Mouse (Mus musculus) kidney, adult 8-10 months (tissue): ENCODE data around the gene Nexn.

Experiments used
- DNase-seq, 2 experiments: peaks; one replicate each; pipeline ENCODE4 v3.0.0; 2022

The Nexn gene

DNA sequence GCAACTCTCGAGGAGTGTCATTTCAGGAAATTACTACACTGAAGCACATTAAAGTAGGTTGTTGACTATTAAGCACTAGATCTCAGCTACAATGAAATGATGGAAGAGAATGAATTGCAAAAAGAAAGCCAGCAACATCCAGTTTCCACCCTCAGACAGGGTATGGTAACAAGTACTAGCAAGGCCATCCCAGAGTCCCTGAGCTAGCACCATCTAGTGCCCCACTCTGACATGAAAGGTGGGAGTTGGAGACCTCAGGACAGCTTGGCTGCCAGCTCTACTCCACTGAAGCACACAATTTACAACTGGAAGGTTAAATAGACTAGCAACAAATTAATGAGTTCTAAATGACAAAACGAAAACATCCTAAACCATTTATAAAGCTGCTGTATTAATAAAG lies 11.8 kb upstream of the Nexn start:
- DNase-seq, result no peak

DNA sequence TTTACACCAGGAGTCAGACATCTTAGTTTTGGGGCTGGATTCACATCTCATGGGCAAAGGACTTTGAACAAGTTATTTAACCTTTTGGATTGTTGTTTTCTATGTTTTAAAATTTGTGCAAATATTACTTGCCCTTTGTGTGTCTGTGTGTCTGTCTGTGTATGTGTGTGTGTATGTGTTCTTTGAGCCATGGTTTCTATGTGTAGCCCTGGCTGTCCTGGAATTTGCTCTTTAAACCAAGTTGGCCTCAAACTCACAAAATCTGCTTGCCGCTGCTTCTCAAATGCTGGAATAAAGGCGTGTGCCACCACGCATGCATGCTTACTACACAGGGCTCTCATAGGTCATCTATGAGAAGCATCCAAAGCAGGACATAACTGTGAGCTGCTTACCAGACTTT lies 10.8 kb upstream of the Nexn start:
- DNase-seq, result no peak

DNA sequence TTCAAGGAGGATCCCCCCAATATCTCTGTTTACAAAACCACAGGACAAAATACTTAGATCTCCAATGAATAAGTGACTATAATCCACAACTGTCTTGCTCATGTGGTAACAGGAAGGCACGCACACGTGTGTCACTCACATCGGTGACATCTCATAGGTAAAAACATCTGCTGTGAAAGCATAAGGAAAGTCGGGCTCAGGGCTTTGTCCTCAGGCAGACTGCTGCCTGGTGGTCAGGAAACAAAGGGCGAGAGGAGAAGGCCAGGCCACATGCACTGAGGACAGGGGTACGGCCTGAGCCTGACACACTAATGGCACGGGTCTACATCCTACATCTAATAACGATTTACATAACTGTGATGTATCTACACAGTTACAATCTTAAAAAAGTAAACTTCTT lies 8.9 kb upstream of the Nexn start:
- DNase-seq, result no peak

DNA sequence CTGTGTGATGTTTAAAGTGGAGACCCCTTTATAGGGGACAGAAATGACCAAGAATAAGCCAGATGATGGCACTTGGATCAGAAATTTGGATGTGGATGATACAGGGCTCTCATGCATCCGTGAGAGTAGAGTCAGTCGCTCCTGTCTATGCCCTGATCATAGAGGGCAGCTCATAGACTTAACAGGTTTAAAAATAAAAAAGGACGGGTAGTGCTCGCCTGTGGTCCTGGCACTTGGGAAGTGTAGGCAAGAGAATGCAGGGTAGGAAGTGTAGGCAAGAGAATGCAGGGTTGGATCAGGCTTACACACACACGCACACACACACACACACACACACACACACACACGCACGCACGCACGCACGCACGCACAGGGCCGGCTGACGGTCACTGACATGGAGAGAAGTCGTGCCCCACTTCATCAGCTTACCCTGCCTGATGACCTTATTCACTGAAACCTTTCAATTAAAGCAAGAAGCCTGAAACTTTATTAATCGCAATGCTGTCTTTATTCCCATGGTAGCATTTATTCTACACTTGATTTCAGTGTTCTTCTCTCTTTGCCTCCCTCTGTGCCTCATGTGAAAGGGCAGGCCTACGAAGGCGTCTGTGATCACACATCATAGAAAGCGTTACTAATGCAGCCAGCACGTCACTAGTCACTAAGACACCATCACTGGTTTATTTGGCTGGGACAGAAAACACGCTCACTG lies 7.0 kb upstream of the Nexn start:
- no peak for DNase-seq

DNA sequence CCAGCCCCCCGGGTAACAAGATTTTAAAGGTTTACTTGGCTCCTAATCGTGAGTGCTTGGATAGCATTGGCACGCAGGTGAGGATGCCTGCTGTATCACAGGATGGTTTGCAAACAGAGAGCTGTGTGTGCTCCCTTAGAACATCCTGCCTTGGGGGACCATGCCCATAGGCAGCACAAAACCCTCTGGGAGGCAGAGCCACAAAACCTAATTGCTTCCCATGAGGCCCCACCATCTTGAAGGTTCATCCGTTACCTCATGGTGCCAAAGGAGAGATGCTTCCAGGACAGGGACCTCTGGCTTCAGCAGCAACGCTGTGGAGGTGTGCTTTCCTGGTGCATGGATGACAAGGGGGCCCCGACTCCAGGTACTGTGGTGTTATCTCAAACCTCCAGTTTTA lies 5.7 kb upstream of the Nexn start:
- DNase-seq, result no peak

DNA sequence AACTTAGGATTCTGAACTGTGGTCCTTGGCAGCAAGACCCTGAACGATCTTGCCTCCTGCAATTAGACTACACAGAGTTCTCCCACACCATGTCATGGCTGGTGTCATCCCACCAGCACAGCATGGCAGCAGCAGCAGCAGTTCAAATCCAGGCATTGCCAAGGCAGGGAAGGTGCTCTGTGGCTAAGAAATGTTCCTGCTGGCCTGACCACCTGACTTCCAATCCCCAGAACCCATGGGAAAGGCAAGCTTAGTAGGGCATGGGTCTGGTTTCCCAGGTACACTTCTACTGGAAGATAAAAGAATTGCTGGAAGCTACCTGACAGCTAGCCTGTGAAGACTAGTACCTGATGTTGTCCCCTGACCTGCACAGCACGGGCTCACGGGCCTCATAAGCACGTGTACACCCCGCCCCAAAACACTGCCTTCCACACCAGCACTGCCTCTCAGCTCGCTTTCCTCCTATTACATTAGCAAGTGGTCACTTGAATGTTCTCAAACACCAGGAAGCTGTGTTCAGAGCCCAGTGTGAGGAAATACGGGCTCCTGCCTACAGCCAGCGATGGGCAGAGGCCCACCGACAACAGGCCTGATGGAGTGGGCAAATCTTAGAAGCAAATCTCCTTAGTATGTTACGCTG lies 5.0 kb upstream of the Nexn start:
- no peak for DNase-seq

DNA sequence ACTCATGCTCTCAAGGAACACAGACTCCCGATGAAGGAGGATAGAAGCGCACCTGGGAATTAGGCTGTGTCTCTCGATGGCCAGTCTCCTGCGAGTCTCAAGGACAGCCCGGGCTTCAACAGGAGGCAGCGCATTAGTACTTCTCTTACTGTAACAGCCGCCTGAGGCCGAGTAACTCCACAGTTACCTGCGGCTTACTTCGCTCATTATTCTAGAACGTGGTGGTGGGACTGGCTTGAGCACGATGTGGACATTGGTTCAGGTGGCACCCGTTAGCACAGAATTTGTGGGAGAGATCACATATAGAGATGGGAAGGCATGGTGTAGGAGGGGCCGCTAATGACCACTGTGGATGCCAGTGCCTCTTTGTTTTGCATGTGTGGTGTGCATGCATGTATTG lies 1.9 kb upstream of the Nexn start:
- DNase-seq, result no peak

DNA sequence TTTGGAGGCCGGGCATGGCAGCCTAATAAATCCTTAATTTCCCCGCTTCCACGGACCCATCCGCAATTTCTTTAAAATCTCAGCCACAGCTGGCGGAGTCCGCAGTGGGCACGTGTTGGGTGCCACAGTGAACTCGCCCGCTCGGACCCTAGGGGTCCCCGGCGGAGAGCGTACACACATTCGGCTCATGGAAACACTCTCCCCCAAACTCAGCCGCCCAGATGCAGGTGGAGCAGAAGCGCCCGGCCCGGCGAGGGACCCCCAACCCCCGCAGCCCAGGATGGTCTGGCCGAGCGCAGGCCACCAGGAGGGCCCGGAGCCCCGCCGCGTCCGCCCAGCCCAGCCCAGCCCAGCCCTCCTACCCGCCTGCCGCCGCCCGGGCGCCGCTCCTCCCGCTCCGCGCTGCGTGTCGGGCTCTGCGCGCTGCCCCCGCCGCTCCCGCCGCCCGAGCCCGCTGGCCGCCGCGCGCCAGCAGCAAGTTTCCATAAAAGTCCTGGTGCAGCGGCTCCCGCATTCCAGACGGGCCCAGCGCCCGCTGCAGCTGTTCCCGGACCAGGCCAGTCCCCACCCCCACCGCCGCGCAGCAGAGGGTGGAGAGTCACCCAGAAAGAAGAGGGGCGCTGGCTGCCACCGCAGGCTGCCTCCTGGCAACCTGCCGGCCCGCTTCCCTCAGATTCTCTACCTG lies 657 bp downstream of the Nexn start:
- peak; percentile 53 to 59 for DNase-seq

DNA sequence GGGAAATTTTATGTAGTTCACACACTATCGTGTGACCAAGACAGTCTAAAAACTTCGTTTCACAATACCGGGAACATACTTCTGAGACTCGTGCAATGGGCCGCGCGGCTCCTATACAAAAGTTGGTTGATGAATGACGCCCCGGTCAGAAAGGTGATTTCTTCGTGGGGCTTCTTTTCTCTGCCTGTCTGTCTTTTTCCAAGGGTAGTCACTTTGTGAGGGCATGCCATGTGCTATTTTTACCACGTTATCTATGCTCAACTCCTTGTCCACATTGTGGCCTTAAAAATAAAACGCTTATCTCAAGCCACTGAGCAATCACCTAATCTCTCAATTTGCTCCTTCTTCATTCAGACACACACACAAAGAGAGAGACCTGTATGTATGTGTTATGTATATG lies 1.3 kb downstream of the Nexn start:
- DNase-seq, result no peak

DNA sequence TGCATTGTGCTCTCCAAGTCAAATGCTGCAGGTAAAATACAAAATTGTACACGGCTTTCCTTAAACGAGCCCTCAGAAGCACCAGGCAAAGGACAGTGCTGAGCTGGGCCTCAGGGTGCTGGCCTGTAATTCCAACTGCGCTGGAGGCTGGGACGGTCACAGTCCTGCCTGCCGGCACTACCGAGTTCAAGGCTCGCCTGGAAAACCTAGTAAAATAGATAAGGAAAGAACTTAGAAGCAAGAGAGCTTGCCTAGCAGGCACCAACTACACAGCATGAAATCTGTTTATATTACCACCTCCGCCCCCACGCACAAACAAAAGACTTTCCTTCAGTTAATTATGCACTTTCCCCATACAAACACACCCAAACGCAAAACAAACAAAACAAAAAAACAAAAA lies 1.8 kb downstream of the Nexn start:
- DNase-seq, result no peak

DNA sequence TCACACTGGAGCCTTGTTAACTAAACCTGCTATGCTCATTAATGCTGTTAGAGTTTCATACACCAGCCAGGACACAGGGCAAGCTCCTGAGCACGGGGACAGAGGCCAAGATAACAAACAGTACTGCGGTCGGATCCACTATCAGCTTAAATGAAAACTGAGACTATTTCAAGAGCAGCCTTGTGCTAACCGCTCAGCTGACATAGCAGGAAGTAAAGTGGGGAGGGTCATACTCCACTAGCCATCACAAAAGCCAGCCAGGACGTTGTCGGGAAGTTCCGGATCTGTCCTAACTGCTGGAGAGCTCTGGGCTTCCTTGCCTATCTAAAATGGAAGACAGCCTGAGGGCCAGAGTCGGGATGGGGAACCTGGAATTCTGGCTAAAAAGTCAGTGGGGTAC lies 4.2 kb downstream of the Nexn start:
- DNase-seq, result peak in 1 of 2 experiments; percentile 33

DNA sequence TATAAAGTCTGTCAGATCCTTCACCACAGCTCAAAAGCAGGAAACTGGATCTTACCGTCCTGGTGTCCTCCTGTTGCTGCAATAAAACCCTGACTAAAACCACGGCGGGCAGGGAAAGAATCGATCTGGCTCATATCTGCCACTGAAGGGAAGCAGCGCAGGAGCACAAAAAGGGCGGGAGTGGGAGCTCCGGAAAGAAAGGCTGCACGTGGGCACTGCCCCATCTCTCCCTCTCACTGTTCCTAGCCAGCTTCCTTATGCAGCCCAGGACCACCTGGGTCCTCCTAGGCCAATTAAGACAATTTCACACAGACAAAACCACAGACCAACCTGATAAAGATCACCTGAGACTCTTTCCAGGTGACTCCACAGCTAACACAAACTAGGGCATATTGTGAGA lies 4.7 kb downstream of the Nexn start:
- DNase-seq, result no peak

DNA sequence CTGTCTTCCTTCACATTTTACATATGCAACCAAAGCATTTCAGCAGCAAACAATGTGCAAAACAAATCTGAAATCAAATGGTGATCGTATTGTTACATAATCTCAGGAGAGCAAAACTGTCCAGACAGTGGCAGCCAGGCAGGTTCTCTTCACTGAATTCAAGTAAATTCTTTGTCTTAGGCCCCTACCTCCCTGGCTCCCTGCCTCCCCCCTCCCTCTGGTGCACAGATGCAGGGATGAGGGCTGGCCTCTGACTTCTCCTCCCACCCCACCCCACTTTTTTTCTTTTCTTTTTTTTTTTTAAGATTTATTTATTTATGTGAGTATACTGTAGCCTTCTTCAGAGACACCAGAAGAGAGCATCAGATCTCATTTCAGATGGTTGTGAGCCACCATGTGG lies 5.8 kb downstream of the Nexn start:
- DNase-seq, result no peak

DNA sequence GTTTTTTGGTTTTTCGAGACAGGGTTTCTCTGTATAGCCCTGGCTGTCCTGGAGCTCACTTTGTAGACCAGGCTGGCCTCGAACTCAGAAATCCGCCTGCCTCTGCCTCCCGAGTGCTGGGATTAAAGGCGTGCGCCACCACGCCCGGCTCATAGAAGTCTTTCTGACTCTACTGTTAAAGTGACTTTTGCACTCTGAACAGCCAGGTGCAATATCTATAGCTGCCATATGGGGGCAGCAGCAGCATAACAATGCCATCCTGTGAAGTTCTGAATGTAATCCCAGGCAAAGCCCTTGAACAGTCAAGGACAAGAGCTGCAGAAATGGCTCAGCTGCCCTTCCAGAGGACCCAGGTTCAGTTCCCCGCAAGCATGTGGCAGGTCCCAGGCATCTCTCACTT lies 6.7 kb downstream of the Nexn start:
- peak; percentile 65 to 86 for DNase-seq

DNA sequence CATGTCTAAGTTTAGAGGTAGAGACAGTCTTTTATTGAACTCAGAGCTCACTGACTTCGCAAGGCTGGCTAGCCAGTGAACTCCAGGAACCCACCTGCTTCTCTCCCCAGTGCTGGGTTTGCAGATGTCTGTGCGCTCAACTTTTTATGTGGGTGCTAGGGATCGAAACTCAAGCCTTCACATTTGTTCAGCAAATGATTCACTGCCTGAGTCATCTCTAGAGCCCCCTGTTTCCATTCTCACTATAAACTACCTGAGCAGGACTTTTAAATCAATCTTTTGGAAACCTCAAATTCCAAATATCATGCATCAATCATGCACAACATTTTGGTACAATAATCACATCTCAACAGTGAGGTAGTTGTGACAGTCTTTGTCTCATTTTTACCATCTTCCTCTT lies 8.6 kb downstream of the Nexn start:
- no peak for DNase-seq

DNA sequence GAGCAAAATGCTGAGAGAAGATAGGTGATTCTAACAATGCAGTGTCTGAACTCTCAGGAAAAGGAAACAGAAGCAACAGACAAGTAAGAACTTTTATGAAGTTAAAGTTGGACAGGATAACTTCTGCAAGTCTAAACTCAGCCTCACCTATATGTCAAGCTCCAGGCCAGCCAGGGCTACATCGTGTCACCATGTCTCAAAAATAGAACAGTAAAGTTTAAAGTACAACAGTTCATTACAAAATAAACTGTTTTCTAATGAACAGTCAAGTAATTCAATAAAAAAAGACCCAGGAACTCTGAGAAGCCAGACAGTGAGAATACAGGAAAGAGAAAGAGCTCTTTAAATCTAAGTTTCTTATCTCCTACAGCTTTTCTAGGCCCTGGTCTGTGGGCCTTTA lies 15.7 kb downstream of the Nexn start:
- DNase-seq, result no peak

DNA sequence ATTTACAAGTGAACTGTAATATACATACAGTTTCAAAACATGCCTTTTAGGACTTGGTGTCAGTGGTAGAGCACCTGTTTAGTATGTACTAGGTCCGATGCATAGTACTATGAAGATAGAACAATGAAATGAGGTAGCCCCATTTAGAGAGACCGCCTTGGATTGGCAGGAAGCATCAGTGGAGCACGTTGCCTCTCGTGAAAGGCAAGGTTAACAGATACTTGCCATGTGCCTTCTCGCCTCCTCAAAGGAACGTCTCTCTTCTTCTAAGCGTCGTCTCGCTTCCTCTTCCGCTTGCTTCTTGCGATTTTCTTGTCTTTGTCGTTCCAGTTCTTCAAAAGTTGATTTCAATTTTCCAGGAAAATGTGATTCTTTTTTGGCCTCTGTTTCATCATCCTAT lies 18.4 kb downstream of the Nexn start:
- no peak for DNase-seq

DNA sequence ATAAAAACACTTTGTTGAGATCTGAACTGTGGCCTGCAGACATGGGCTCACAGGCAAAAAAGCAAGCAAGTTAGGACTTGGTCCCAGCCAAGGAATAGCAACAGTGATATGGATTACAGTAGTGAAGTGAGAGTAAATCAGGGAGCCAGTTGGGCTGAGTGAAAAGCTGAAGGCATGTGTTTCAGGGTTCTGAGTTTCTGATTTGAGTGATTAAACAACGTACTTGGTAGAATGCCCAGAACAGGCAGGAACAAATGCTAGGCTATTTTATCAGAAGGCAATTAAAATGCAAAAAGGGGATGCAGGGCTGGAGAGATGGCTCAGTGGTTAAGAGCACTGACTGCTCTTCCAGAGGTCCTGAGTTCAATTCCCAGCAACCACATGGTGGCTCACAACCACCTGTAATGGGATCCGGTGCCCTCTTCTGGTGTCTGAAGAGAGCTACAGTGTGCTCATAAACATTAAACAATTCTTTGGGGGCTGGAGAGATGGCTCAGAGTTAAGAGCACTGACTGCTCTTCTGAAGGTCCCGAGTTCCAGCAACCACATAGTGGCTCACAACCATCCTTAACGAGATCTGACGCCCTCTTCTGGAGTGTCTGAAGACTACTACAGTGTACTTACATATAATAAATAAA lies 20.8 kb downstream of the Nexn start:
- no peak for DNase-seq

DNA sequence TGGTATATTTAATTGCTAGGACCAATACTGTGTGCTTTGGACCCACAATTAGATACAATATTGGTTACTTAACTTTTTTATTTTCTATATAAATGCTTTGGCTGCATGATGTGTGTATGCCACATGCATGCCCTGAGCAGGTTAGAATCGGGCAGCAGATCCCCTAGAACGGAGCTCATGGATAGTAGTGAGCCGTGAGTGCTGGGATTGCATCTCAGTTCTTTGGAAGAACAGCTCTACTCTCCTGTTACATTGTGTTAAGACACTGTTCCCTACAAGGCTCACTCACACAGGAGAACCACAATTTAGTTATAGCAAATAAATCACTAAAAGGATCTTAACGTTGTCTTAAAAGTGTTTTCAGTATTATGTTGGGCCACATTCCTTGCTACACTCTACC lies 22.8 kb downstream of the Nexn start:
- no peak for DNase-seq

DNA sequence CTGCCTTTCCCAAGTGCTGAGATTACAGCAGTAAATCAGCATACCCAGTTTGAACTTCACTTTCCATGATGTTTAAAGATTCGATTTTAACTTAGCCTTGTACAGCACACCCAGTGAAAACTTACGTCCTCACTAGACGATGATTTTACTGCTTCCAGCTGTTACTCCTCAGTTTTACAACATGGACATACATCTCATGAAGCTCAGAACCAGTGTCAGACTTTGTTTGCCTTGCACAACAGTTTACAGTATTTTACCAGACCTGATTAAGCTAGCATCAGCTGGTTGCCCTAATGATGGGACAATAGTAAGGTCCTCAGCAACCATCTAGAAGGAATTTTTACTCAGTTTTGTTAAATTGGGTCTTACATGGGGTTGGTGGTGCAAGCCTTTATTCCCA lies 25.1 kb downstream of the Nexn start:
- no peak for DNase-seq

DNA sequence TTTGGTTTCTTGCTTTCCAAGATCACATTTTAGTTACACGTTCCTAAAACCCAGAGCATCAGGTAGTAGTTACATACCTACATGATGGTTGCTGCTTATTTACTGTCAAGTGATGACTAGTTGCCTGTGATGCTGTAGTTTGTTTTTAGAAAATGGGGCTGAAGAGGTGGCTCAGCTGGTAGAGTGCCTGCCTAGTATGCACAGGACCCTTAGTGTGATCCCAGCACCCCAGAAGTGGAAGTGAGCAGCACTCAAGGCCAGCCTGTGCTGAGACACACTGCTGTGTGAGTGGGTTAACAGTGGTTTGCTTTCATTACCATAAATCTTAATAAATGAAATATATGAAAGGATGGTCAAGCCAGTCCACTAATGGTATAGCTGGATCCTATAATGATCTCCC lies 26.6 kb downstream of the Nexn start:
- DNase-seq, result no peak

DNA sequence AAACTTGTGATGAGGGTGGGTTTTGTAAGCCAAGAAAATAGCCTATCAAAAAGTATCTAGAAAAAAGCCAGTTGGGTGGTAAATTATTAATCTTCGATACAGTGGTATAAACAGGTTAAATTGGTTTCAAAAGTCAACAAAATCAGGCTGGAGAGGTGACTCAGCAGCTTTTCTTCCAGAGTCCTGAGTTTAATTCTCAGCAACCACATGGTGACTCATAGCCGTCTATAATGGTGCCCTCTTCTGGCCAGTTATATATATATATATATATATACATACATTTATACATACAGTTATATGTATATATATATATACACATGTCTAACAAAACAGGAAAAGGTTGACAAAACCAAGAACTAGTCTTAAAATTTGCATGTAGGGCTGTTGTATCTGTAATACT lies 27.3 kb downstream of the Nexn start:
- DNase-seq, result peak; percentile 57 to 74

DNA sequence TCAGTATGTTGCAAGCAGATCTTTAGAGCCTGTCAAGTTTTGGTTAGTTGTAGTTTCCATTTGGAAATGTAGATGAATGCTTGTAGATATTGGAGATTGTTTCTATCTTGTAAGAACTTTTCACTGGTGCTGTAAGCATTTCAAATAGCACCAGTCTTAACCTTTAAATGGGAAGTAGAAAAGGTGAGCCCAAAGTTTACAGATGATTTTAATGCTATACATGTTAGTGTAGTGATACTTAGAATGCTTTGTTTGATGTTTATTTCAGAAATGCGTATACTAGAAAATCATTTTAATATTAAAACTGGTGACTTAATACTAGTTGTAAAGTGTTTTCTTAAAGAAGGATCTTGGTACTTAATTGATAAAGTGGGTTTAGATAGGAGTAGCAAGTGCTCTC lies 30.3 kb downstream of the Nexn start:
- no peak for DNase-seq

DNA sequence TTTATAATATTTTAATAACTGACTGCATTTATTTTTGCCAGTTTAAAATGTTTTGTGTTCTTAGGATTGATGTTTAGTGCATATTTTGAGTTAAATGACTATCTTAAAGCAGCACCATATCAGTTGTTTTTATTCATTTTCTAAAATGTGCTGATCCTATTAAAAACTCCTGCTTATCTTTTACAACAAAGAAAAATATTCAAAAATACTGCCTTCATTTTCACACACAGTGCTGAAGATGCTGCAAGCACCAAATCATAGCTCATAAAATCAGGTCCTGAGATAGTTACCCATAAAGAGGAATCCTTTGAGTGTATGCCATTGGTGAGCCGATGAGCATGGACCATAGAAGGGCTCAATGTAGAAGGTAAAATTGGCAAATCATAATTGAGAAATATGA lies 30.9 kb downstream of the Nexn start:
- no peak for DNase-seq
